Mouse (Mus musculus): ENCODE results near the gene Nfx1.

The Nfx1 gene

GRCm38 (mm10) chr4:40975678-40976077 lies 5.0 kb downstream of the Nfx1 start:
- DNase-seq (ENCODE audit: low spot score): no peak

GRCm38 (mm10) chr4:40976651-40977050 lies 5.9 kb downstream of the Nfx1 start:
- no peak for DNase-seq (ENCODE audit: low spot score)

- no peak for DNase-seq (ENCODE audit: low spot score)
These were observed 8.7 kb downstream of the Nfx1 start for GRCm38 (mm10) chr4:40979430-40979829.

GRCm38 (mm10) chr4:40982486-40982885 lies 11.8 kb downstream of the Nfx1 start:
- no peak for DNase-seq (ENCODE audit: low spot score)

GRCm38 (mm10) chr4:40983686-40984085 lies 13.0 kb downstream of the Nfx1 start:
- no peak for DNase-seq (ENCODE audit: low spot score)

- no peak for DNase-seq (ENCODE audit: low spot score)
These were observed 18.9 kb downstream of the Nfx1 start for GRCm38 (mm10) chr4:40989633-40990032.

- DNase-seq (ENCODE audit: low spot score): no peak
These were observed 25.6 kb downstream of the Nfx1 start for GRCm38 (mm10) chr4:40996302-40996701.

GRCm38 (mm10) chr4:40997916-40998315 lies 27.2 kb downstream of the Nfx1 start:
- no peak for DNase-seq (ENCODE audit: low spot score)

- DNase-seq (ENCODE audit: low spot score): no peak
These were observed 29.6 kb downstream of the Nfx1 start for GRCm38 (mm10) chr4:41000271-41000670.

GRCm38 (mm10) chr4:41000842-41001639 lies 30.3 kb downstream of the Nfx1 start:
- no peak for DNase-seq (ENCODE audit: low spot score)

- no peak for DNase-seq (ENCODE audit: low spot score)
These were observed 42.6 kb downstream of the Nfx1 start for GRCm38 (mm10) chr4:41013351-41013750.

GRCm38 (mm10) chr4:41015798-41016197 lies 45.1 kb downstream of the Nfx1 start:
- DNase-seq (ENCODE audit: low spot score): no peak

GRCm38 (mm10) chr4:41021094-41021493 lies 50.4 kb downstream of the Nfx1 start:
- DNase-seq (ENCODE audit: low spot score): no peak

GRCm38 (mm10) chr4:41026086-41026787 lies 55.5 kb downstream of the Nfx1 start:
- DNase-seq (ENCODE audit: low spot score): no peak

- no peak for DNase-seq (ENCODE audit: low spot score)
These were observed 57.2 kb downstream of the Nfx1 start for GRCm38 (mm10) chr4:41027872-41028271.

GRCm38 (mm10) chr4:41028272-41028671 lies 57.6 kb downstream of the Nfx1 start:
- DNase-seq (ENCODE audit: low spot score): no peak

- peak; percentile 54 for DNase-seq (ENCODE audit: low spot score)
These were observed 58.7 kb downstream of the Nfx1 start for GRCm38 (mm10) chr4:41029372-41029771.

- DNase-seq (ENCODE audit: low spot score): no peak
These were observed 60.5 kb downstream of the Nfx1 start for GRCm38 (mm10) chr4:41031242-41031641.

GRCm38 (mm10) chr4:41037942-41038341 lies 67.2 kb downstream of the Nfx1 start:
- no peak for DNase-seq (ENCODE audit: low spot score)

- no peak for DNase-seq (ENCODE audit: low spot score)
These were observed 70.3 kb downstream of the Nfx1 start for GRCm38 (mm10) chr4:41040983-41041382.

GRCm38 (mm10) chr4:41042880-41043279 lies 72.2 kb downstream of the Nfx1 start:
- DNase-seq (ENCODE audit: low spot score): no peak

- DNase-seq (ENCODE audit: low spot score): no peak
These were observed 73.3 kb downstream of the Nfx1 start for GRCm38 (mm10) chr4:41043961-41044360.

GRCm38 (mm10) chr4:41045288-41045687 lies 74.6 kb downstream of the Nfx1 start:
- no peak for DNase-seq (ENCODE audit: low spot score)
